ENCODE assay signal across 14 mouse cellular contexts in the genomic region with DNA sequence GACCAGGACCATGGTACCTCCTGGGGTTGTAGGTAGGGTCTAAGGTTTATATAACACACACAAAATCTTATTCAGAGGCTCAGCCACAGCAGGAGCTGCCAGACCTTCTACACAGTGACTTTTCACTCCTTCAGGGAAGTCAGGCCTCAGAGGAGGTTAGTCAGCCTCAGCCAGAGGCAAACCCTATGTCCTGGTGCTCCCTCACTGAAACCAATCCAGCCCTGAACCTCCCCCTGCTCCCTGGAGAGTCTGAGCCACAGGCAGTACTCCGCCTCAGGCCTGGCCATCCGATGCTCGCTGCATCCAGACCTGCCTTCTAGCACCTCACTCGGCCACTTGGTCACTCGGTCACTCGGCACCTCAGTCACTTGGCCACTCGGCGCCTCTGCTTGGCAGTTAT.
"Had no signal": no experiment of that assay in that cellular context is flagged by ENCODE, and none has a peak within 500 bp of the region (broad histone marks: within the 10 kb centered on the region; RNA-seq: fewer than 3 reads in every experiment).

No protein-coding gene starts in this region.

- H3K4me3 ChIP-seq: kidney, embryonic 15.5 days; limb, embryonic 15.5 days; liver, embryonic 13.5 days; lung, embryonic 15.5 days; megakaryocyte, embryonic 14.5 days; midbrain, embryonic 12.5 days had no signal

- DNase-seq: kidney, adult 2 months; kidney, postnatal 14 days; left cerebral cortex, postnatal 4 days; liver, embryonic 13.5 days; liver, postnatal 0 days; lung, postnatal 14 days; right cerebral cortex, postnatal 25 days; thymus, postnatal 36 days had no signal

- H3K9me3 ChIP-seq: kidney, embryonic 15.5 days; limb, embryonic 15.5 days; liver, embryonic 13.5 days; lung, embryonic 15.5 days; megakaryocyte, embryonic 14.5 days; midbrain, embryonic 12.5 days had no signal

- H3K4me1 ChIP-seq: liver, embryonic 13.5 days had no signal

- H3K36me3 ChIP-seq: kidney, embryonic 15.5 days; liver, embryonic 13.5 days; lung, embryonic 15.5 days; midbrain, embryonic 12.5 days had no signal

- H3K4me2 ChIP-seq: kidney, embryonic 15.5 days; limb, embryonic 15.5 days; liver, embryonic 13.5 days; lung, embryonic 15.5 days; midbrain, embryonic 12.5 days had no signal

- H3K9ac ChIP-seq: kidney, embryonic 15.5 days; limb, embryonic 15.5 days; liver, embryonic 13.5 days; liver, postnatal 0 days; lung, embryonic 15.5 days; midbrain, embryonic 12.5 days had no signal

- ATAC-seq: liver, postnatal 0 days had no signal

- H3K27ac ChIP-seq: kidney, embryonic 15.5 days; limb, embryonic 15.5 days; liver, embryonic 13.5 days; lung, embryonic 15.5 days; macrophage; midbrain, embryonic 12.5 days had no signal
